Mouse (Mus musculus): ENCODE data around the gene Slc35e3. TPM values are rescaled to one million over a fixed set of nuclear protein-coding genes. Genes with fewer than 3 reads are reported as not detected.

The Slc35e3 gene
- polyA plus RNA-seq, 1 experiment, result not detected

- Histone ChIP-seq H3K4me1 (ENCODE audit: control insufficient read depth, insufficient read depth, low read length) (peaks cover 5% of the 10 kb centered on the region), H3K27ac (ENCODE audit: insufficient read depth, low read depth, low read length) (no peak overlapping the region), H3K4me3 (ENCODE audit: insufficient read depth, low read depth, low read length) (no peak overlapping the region)
- TF ChIP-seq POLR2A (IDR thresholded peaks at IDR 0.05; ENCODE audit: insufficient read depth, low read depth, low read length) (no peak), CTCF (IDR thresholded peaks at IDR 0.05; ENCODE audit: insufficient read depth, low read depth, low read length) (no peak)
- 69% methylated on average over 4 of the region's 4 CpGs for WGBS
Observed at GRCm38 (mm10) chr10:117714928-117715500, 31.2 kb downstream of the Slc35e3 start.

- Histone ChIP-seq H3K4me1 (ENCODE audit: control insufficient read depth, insufficient read depth, low read length) (peaks cover 5% of the 10 kb centered on the region), H3K4me3 (ENCODE audit: insufficient read depth, low read depth, low read length) (no peak overlapping the region), H3K27ac (ENCODE audit: insufficient read depth, low read depth, low read length) (no peak overlapping the region)
- TF ChIP-seq CTCF (IDR thresholded peaks at IDR 0.05; ENCODE audit: insufficient read depth, low read depth, low read length) (no peak), POLR2A (IDR thresholded peaks at IDR 0.05; ENCODE audit: insufficient read depth, low read depth, low read length) (no peak)
- 88% methylated on average over 3 of the region's 3 CpGs for WGBS
Observed at GRCm38 (mm10) chr10:117714048-117714545, 32.1 kb downstream of the Slc35e3 start.

- Histone ChIP-seq H3K4me1 (ENCODE audit: control insufficient read depth, insufficient read depth, low read length) (peaks cover 5% of the 10 kb centered on the region), H3K27ac (ENCODE audit: insufficient read depth, low read depth, low read length) (no peak overlapping the region), H3K4me3 (ENCODE audit: insufficient read depth, low read depth, low read length) (no peak overlapping the region)
- WGBS, result 92% methylated on average over 8 of the region's 8 CpGs
- TF ChIP-seq POLR2A (IDR thresholded peaks at IDR 0.05; ENCODE audit: insufficient read depth, low read depth, low read length), result no peak
- TF ChIP-seq CTCF (IDR thresholded peaks at IDR 0.05; ENCODE audit: insufficient read depth, low read depth, low read length), result no peak
Observed at GRCm38 (mm10) chr10:117713466-117713865, 32.7 kb downstream of the Slc35e3 start.

- Histone ChIP-seq H3K4me1 (ENCODE audit: control insufficient read depth, insufficient read depth, low read length) (peaks cover 5% of the 10 kb centered on the region), H3K27ac (ENCODE audit: insufficient read depth, low read depth, low read length) (no peak overlapping the region), H3K4me3 (ENCODE audit: insufficient read depth, low read depth, low read length) (no peak overlapping the region)
- no peak for TF ChIP-seq CTCF (IDR thresholded peaks at IDR 0.05; ENCODE audit: insufficient read depth, low read depth, low read length)
- TF ChIP-seq POLR2A (IDR thresholded peaks at IDR 0.05; ENCODE audit: insufficient read depth, low read depth, low read length), result no peak
- 91% methylated on average over 9 of the region's 9 CpGs for WGBS
Observed at GRCm38 (mm10) chr10:117712871-117713270, 33.3 kb downstream of the Slc35e3 start.

GRCm38 (mm10) chr10:117712191-117712754, 33.9 kb downstream of the Slc35e3 start:
- TF ChIP-seq CTCF (IDR thresholded peaks at IDR 0.05; ENCODE audit: insufficient read depth, low read depth, low read length), result no peak
- TF ChIP-seq POLR2A (IDR thresholded peaks at IDR 0.05; ENCODE audit: insufficient read depth, low read depth, low read length), result no peak
- Histone ChIP-seq H3K4me3 (ENCODE audit: insufficient read depth, low read depth, low read length) (no peak overlapping the region), H3K4me1 (ENCODE audit: control insufficient read depth, insufficient read depth, low read length) (peaks cover 2% of the 10 kb centered on the region; the same call in 1 of the 2 replicates), H3K27ac (ENCODE audit: insufficient read depth, low read depth, low read length) (no peak overlapping the region)
- WGBS, result 91% methylated on average over 9 of the region's 9 CpGs

GRCm38 (mm10) chr10:117711408-117711807, 34.8 kb downstream of the Slc35e3 start:
- Histone ChIP-seq H3K4me1 (ENCODE audit: control insufficient read depth, insufficient read depth, low read length) (peaks cover 6% of the 10 kb centered on the region), H3K27ac (ENCODE audit: insufficient read depth, low read depth, low read length) (no peak overlapping the region), H3K4me3 (ENCODE audit: insufficient read depth, low read depth, low read length) (no peak overlapping the region)
- TF ChIP-seq POLR2A (IDR thresholded peaks at IDR 0.05; ENCODE audit: insufficient read depth, low read depth, low read length) (no peak), CTCF (IDR thresholded peaks at IDR 0.05; ENCODE audit: insufficient read depth, low read depth, low read length) (no peak)
- 44% methylated on average over 5 of the region's 5 CpGs for WGBS

GRCm38 (mm10) chr10:117710604-117711141, 35.5 kb downstream of the Slc35e3 start, which contains the start of gene Mdm2:
Mdm2 (minus strand) TSS chr10:117710758.
- WGBS, result under 1% methylated on average over 52 of the region's 52 CpGs
- TF ChIP-seq CTCF (IDR thresholded peaks at IDR 0.05; ENCODE audit: insufficient read depth, low read depth, low read length) (peak; percentile 87), POLR2A (IDR thresholded peaks at IDR 0.05; ENCODE audit: insufficient read depth, low read depth, low read length) (peak; percentile 96)

GRCm38 (mm10) chr10:117709930-117710603, 36.1 kb downstream of the Slc35e3 start:
- Histone ChIP-seq H3K4me1 (ENCODE audit: control insufficient read depth, insufficient read depth, low read length) (peaks cover 4% of the 10 kb centered on the region), H3K27ac (ENCODE audit: insufficient read depth, low read depth, low read length) (peak overlapping the region; percentile 98), H3K4me3 (ENCODE audit: insufficient read depth, low read depth, low read length) (peak overlapping the region; percentile 85)
- TF ChIP-seq CTCF (IDR thresholded peaks at IDR 0.05; ENCODE audit: insufficient read depth, low read depth, low read length) (no peak), POLR2A (IDR thresholded peaks at IDR 0.05; ENCODE audit: insufficient read depth, low read depth, low read length) (no peak)
- under 1% methylated on average over 71 of the region's 71 CpGs for whole genome bisulfite sequencing

More at GRCm38 (mm10) chr10:117710604-117711141, 35.5 kb downstream of the Slc35e3 start, which contains the start of gene Mdm2:
- Histone ChIP-seq H3K4me1 (ENCODE audit: control insufficient read depth, insufficient read depth, low read length) (peaks cover 4% of the 10 kb centered on the region), H3K4me3 (ENCODE audit: insufficient read depth, low read depth, low read length) (peak within 1 kb of the TSS; percentile 85), H3K27ac (ENCODE audit: insufficient read depth, low read depth, low read length) (peak within 1 kb of the TSS; percentile 98)

Measured in olfactory bulb, adult 2 months (tissue).